Mouse (Mus musculus): ENCODE data around the gene Wsb2. TPM values are rescaled to one million over a fixed set of nuclear protein-coding genes. Genes with fewer than 3 reads are reported as not detected.

Wsb2 gene
- polyA plus RNA-seq, 1 experiment from 2014 or later: 213 TPM

Other genes with a start within 250 kb of the Wsb2 start
- gene Suds3, start 241.2 kb upstream of the Wsb2 start, polyA plus RNA-seq (2015; fragmentation: Nextera tagmentation; extraction: Ambion mirVana): 94.0 and 99.1 TPM in 2 replicates
- gene Taok3, start 237.2 kb upstream of the Wsb2 start, polyA plus RNA-seq (2015; fragmentation: Nextera tagmentation; extraction: Ambion mirVana): 45.3 and 51.7 TPM in 2 replicates
- 1,178 and 1,180 TPM in 2 replicates for gene Pebp1, start 69.7 kb upstream of the Wsb2 start, polyA plus RNA-seq (2015; fragmentation: Nextera tagmentation; extraction: Ambion mirVana)
- 1.4 and 1.7 TPM in 2 replicates for gene Vsig10, start 38.2 kb upstream of the Wsb2 start, polyA plus RNA-seq (2015; fragmentation: Nextera tagmentation; extraction: Ambion mirVana)
- gene Rfc5, start 31.7 kb downstream of the Wsb2 start, polyA plus RNA-seq (2015; fragmentation: Nextera tagmentation; extraction: Ambion mirVana): 54.5 and 59.3 TPM in 2 replicates
- 4.5 and 5.5 TPM in 2 replicates for gene Ksr2, start 56.7 kb downstream of the Wsb2 start, polyA plus RNA-seq (2015; fragmentation: Nextera tagmentation; extraction: Ambion mirVana)